Mouse (Mus musculus) heart, embryonic 15.5 days (tissue): ENCODE measurements around the gene Slit2. TPM values are rescaled to one million over a fixed set of nuclear protein-coding genes. Genes with fewer than 3 reads are reported as not detected.
A peak's percentile ranks its signal among the peaks of the same experiment; 100 is the strongest.

ENCODE experiments used
- ATAC-seq: fragments of 200-750 bp; cut with Nextera tagmentation; replicated peaks from 2 replicates; pipeline ENCODE4 v1.8.0; 2017; ENCODE audit warnings: low read depth, moderate TSS enrichment; ENCODE audit not compliant: insufficient number of reproducible peaks, insufficient read depth, low FRiP score
- H3K27ac ChIP-seq: fragments of 300-500 bp; sonication (generic); 2 replicates; pipeline ENCODE4 v1.5.1; 2015; ENCODE audit warnings: mild to moderate bottlenecking, inconsistent platforms
- H3K27me3 ChIP-seq: fragments of 300-500 bp; sonication (generic); 2 replicates; pipeline ENCODE4 v1.6.1; 2015; ENCODE audit warnings: inconsistent platforms
- H3K36me3 ChIP-seq: fragments of 300-500 bp; sonication (generic); 2 replicates; pipeline ENCODE4 v1.6.1; 2015; ENCODE audit warnings: mild to moderate bottlenecking, inconsistent platforms
- H3K4me1 ChIP-seq: fragments of 300-500 bp; sonication (generic); replicated peaks from 2 replicates; pipeline ENCODE4 v1.6.1; 2015; ENCODE audit warnings: inconsistent platforms
- H3K4me2 ChIP-seq: fragments of 300-500 bp; sonication (generic); 2 replicates; pipeline ENCODE4 v1.6.1; 2015; ENCODE audit warnings: inconsistent platforms, mild to moderate bottlenecking, moderate library complexity
- H3K4me3 ChIP-seq: fragments of 300-500 bp; sonication (generic); 2 replicates; pipeline ENCODE4 v1.5.1; 2015; ENCODE audit warnings: mild to moderate bottlenecking, inconsistent platforms
- H3K9ac ChIP-seq: fragments of 300-500 bp; sonication (generic); 2 replicates; pipeline ENCODE4 v1.6.1; 2015; ENCODE audit warnings: mild to moderate bottlenecking, inconsistent platforms
- H3K9me3 ChIP-seq: fragments of 300-500 bp; sonication (generic); replicated peaks from 2 replicates; pipeline ENCODE4 v1.6.1; 2016; ENCODE audit warnings: inconsistent platforms
- WGBS: fragments of 180-500 bp; shearing (Covaris S2); methylation state at CpG from one replicate; pipeline ENCODE4 v1.1.7; 2015; ENCODE audit warnings: mixed read lengths; 5-methylcytosine and 5-hydroxymethylcytosine counted together
- polyA plus RNA-seq: library from polyadenylated mRNA; unstranded; fragments of >200 nt; fragmentation: Nextera tagmentation; extraction: Ambion mirVana; gene quantifications from 2 replicates; pipeline ENCODE4 v1.2.1, GENCODE M21; 2015

Gene Slit2
- 20.6 and 27.9 TPM in 2 replicates for polyA plus RNA-seq

- peaks cover 30% of the 10 kb centered on the region for H3K4me1 ChIP-seq
- H3K9ac ChIP-seq, result peak within 1 kb of the TSS; percentile 74
- under 1% methylated on average over 66 of the region's 66 CpGs for WGBS
- peak; percentile 82 for ATAC-seq
- H3K9me3 ChIP-seq, result no peaks in the 10 kb centered on the region
- peak within 1 kb of the TSS; percentile 96 for H3K4me2 ChIP-seq
- H3K4me3 ChIP-seq, result peak within 1 kb of the TSS; percentile 65
- peak within 1 kb of the TSS; percentile 79 for H3K27ac ChIP-seq
- no peaks in the 10 kb centered on the region for H3K36me3 ChIP-seq
- H3K27me3 ChIP-seq, result peaks cover 22% of the 10 kb centered on the region
Measured at GRCm38 (mm10) chr5:47982941-47983701, at the start of gene Slit2. Slit2 (plus strand) TSS chr5:47983138.

- H3K27me3 ChIP-seq, result no peaks in the 10 kb centered on the region
- H3K27ac ChIP-seq, result no peak overlapping the region
- WGBS, result 59% methylated on average over 5 of the region's 5 CpGs
- no peak overlapping the region for H3K9ac ChIP-seq
- H3K4me1 ChIP-seq, result no peaks in the 10 kb centered on the region
- H3K4me2 ChIP-seq, result no peak overlapping the region
- H3K9me3 ChIP-seq, result no peaks in the 10 kb centered on the region
- H3K36me3 ChIP-seq, result no peaks in the 10 kb centered on the region
- H3K4me3 ChIP-seq, result no peak overlapping the region
- ATAC-seq, result no peak
Measured at GRCm38 (mm10) chr5:47938586-47939372, 44.2 kb upstream of the Slit2 start.

GRCm38 (mm10) chr5:47956451-47956850 is 26.5 kb upstream of the Slit2 start:
- no peaks in the 10 kb centered on the region for H3K27me3 ChIP-seq
- no peak for ATAC-seq
- no peak overlapping the region for H3K4me2 ChIP-seq
- H3K9me3 ChIP-seq, result no peaks in the 10 kb centered on the region
- no peaks in the 10 kb centered on the region for H3K36me3 ChIP-seq
- 79% methylated on average over 1 of the region's 1 CpGs for WGBS
- no peak overlapping the region for H3K9ac ChIP-seq
- H3K27ac ChIP-seq, result no peak overlapping the region
- no peak overlapping the region for H3K4me3 ChIP-seq
- no peaks in the 10 kb centered on the region for H3K4me1 ChIP-seq

- Histone ChIP-seq H3K4me3 (no peak overlapping the region), H3K36me3 (no peaks in the 10 kb centered on the region), H3K27me3 (no peaks in the 10 kb centered on the region), H3K9ac (no peak overlapping the region), H3K4me2 (no peak overlapping the region), H3K9me3 (no peaks in the 10 kb centered on the region), H3K4me1 (no peaks in the 10 kb centered on the region), H3K27ac (no peak overlapping the region)
- WGBS, result 60% methylated on average over 2 of the region's 2 CpGs
- ATAC-seq, result no peak
Measured at GRCm38 (mm10) chr5:47975795-47976194, 7.1 kb upstream of the Slit2 start.

- H3K27me3 ChIP-seq, result peaks cover 6% of the 10 kb centered on the region
- no peak overlapping the region for H3K27ac ChIP-seq
- no peak overlapping the region for H3K4me3 ChIP-seq
- H3K4me1 ChIP-seq, result peaks cover 11% of the 10 kb centered on the region
- H3K9me3 ChIP-seq, result no peaks in the 10 kb centered on the region
- no peaks in the 10 kb centered on the region for H3K36me3 ChIP-seq
- H3K9ac ChIP-seq, result no peak overlapping the region
- no peak overlapping the region for H3K4me2 ChIP-seq
- WGBS, result 41% methylated on average over 4 of the region's 4 CpGs
- ATAC-seq, result no peak
Measured at GRCm38 (mm10) chr5:47979371-47979770, 3.6 kb upstream of the Slit2 start.

GRCm38 (mm10) chr5:47980459-47980858 is 2.5 kb upstream of the Slit2 start:
- 28% methylated on average over 5 of the region's 5 CpGs for WGBS
- ATAC-seq, result no peak
- H3K9me3 ChIP-seq, result no peaks in the 10 kb centered on the region

GRCm38 (mm10) chr5:47981951-47982350 is 987 bp upstream of the Slit2 start:
- Histone ChIP-seq H3K27ac (no peak overlapping the region), H3K36me3 (no peaks in the 10 kb centered on the region), H3K4me1 (peaks cover 30% of the 10 kb centered on the region), H3K4me3 (peak overlapping the region; percentile 65), H3K9ac (no peak overlapping the region), H3K27me3 (peaks cover 22% of the 10 kb centered on the region), H3K9me3 (no peaks in the 10 kb centered on the region), H3K4me2 (peak overlapping the region; percentile 96)
- no peak for ATAC-seq
- 59% methylated on average over 8 of the region's 8 CpGs for WGBS

More at GRCm38 (mm10) chr5:47980459-47980858, 2.5 kb upstream of the Slit2 start:
- no peak overlapping the region for H3K4me3 ChIP-seq
- H3K9ac ChIP-seq, result no peak overlapping the region
- H3K4me1 ChIP-seq, result peaks cover 22% of the 10 kb centered on the region
- no peak overlapping the region for H3K4me2 ChIP-seq
- H3K27me3 ChIP-seq, result peaks cover 11% of the 10 kb centered on the region
- no peak overlapping the region for H3K27ac ChIP-seq
- no peaks in the 10 kb centered on the region for H3K36me3 ChIP-seq

GRCm38 (mm10) chr5:47983746-47984583 is 1.0 kb downstream of the Slit2 start:
- peaks cover 22% of the 10 kb centered on the region for H3K27me3 ChIP-seq
- peak; percentile 10; the same call in 1 of the 2 replicates for ATAC-seq
- no peaks in the 10 kb centered on the region for H3K9me3 ChIP-seq
- no peaks in the 10 kb centered on the region for H3K36me3 ChIP-seq
- H3K4me3 ChIP-seq, result peak overlapping the region; percentile 65
- peak overlapping the region; percentile 96 for H3K4me2 ChIP-seq
- H3K9ac ChIP-seq, result peak overlapping the region; percentile 74
- H3K4me1 ChIP-seq, result peaks cover 30% of the 10 kb centered on the region
- H3K27ac ChIP-seq, result peak overlapping the region; percentile 79
- under 1% methylated on average over 38 of the region's 38 CpGs for WGBS

GRCm38 (mm10) chr5:47984584-47985197 is 1.8 kb downstream of the Slit2 start:
- Histone ChIP-seq H3K27ac (peak overlapping the region; percentile 25; the same call in 1 of the 2 replicates), H3K9me3 (no peaks in the 10 kb centered on the region), H3K9ac (peak overlapping the region; percentile 74), H3K36me3 (no peaks in the 10 kb centered on the region), H3K27me3 (peaks cover 22% of the 10 kb centered on the region), H3K4me1 (peaks cover 30% of the 10 kb centered on the region), H3K4me2 (peak overlapping the region; percentile 96), H3K4me3 (peak overlapping the region; percentile 65)
- 4% methylated on average over 23 of the region's 23 CpGs for WGBS
- no peak for ATAC-seq

GRCm38 (mm10) chr5:47985198-47985631 is 2.3 kb downstream of the Slit2 start:
- ATAC-seq, result peak; percentile 28; the same call in 1 of the 2 replicates
- Histone ChIP-seq H3K9me3 (no peaks in the 10 kb centered on the region), H3K27me3 (peaks cover 22% of the 10 kb centered on the region), H3K27ac (no peak overlapping the region; the same call in 1 of the 2 replicates), H3K4me3 (peak overlapping the region; percentile 65), H3K36me3 (no peaks in the 10 kb centered on the region), H3K4me1 (peaks cover 30% of the 10 kb centered on the region), H3K9ac (peak overlapping the region; percentile 74), H3K4me2 (peak overlapping the region; percentile 96)
- WGBS, result 2% methylated on average over 13 of the region's 13 CpGs
